Mouse (Mus musculus): ENCODE measurements around the gene Xirp2. TPM values are rescaled to one million over a fixed set of nuclear protein-coding genes. Genes with fewer than 3 reads are reported as not detected.

Xirp2 gene
- polyA plus RNA-seq, 1 experiment from 2014 or later, result not detected

DNA sequence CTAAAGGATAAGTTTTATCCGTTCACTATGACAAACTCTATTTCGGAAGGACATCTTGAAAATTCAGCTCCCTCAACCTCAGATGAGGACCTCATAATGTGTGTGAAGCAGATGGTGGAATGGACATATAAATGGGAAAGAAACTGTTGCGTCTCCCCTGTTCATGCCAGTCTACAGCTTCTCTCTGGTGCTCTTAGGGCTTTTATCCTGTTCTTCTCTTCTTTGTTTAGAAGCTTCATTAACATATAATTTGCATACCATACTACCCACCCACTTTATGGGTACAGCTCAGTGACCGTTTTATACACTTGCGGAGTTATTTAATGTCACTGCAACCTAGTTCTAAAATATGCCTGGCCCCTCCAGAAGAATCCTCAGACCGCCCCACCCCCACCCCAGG lies 40.9 kb downstream of the Xirp2 start:
- no peak overlapping the region for H3K4me3 ChIP-seq (replicated peaks)
- no peak overlapping the region for H3K9ac ChIP-seq
- H3K27me3 ChIP-seq, result no peaks in the 10 kb centered on the region
- no peak overlapping the region for H3K27ac ChIP-seq
- H3K36me3 ChIP-seq, result no peaks in the 10 kb centered on the region
- ATAC-seq (replicated peaks; ENCODE audit: low FRiP score), result no peak
- 91% methylated on average over 6 of the region's 6 CpGs for WGBS
- no peak overlapping the region for H3K4me2 ChIP-seq
- no peaks in the 10 kb centered on the region for H3K4me1 ChIP-seq
- H3K9me3 ChIP-seq (replicated peaks), result no peaks in the 10 kb centered on the region

DNA sequence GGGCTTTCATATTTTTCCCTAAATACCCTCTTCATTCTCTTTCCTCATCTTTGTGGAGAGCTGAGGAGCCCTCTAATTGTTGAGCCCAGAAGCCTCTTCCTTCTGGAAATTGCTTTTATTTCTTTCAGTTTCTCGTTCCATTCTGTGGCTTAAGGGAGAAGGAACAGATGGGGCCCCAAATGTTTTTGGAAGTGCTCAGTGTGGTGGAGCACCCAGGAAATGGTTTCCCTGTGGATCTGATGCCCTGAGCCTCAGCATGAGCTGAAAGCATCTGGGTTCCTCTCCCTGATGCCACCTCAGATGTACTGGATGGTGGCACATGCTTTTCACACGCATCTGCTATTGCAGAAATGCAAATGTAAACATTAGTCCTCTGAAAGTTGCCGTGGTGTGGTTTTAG lies 41.4 kb downstream of the Xirp2 start:
- H3K9me3 ChIP-seq (replicated peaks), result no peaks in the 10 kb centered on the region
- no peaks in the 10 kb centered on the region for H3K27me3 ChIP-seq
- no peaks in the 10 kb centered on the region for H3K36me3 ChIP-seq
- 77% methylated on average over 3 of the region's 3 CpGs for whole genome bisulfite sequencing
- H3K4me1 ChIP-seq, result no peaks in the 10 kb centered on the region
- no peak overlapping the region for H3K4me3 ChIP-seq (replicated peaks)
- H3K9ac ChIP-seq, result no peak overlapping the region
- no peak overlapping the region for H3K27ac ChIP-seq
- no peak for ATAC-seq (replicated peaks; ENCODE audit: low FRiP score)
- H3K4me2 ChIP-seq, result no peak overlapping the region

DNA sequence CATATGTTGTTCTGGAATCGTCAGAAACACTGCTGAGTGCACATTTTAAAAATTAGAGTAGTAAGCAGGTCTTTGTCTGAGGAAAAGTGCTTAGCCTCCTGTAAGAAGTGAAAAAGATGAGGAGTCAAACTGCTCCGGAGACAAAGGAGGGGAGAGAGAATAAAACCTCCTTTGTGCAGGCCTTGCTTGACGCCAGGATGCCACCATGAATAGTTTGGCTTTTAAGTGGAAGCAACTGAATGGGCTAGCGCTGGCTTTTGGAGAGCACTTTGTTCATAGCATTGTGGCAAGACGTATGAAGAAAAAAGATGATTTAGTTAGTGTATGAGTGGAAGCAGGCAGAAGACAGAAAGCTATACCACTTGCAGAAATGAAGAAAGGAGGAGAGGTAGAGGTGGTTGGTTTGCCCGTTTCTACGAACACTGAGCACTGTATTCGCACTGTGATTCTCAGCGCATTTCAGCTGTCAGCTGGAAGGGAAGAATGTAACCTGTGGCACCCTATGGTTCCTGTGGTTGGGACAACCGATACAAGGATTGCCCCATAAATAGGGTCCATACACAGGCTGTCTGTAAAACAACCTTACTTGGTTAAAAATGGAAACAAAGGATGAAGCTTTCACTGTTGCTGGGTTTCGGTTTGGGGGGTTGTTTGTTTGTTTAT lies 42.8 kb downstream of the Xirp2 start:
- no peak for ATAC-seq (replicated peaks; ENCODE audit: low FRiP score)
- 81% methylated on average over 11 of the region's 11 CpGs for WGBS
- no peak overlapping the region for H3K9ac ChIP-seq

DNA sequence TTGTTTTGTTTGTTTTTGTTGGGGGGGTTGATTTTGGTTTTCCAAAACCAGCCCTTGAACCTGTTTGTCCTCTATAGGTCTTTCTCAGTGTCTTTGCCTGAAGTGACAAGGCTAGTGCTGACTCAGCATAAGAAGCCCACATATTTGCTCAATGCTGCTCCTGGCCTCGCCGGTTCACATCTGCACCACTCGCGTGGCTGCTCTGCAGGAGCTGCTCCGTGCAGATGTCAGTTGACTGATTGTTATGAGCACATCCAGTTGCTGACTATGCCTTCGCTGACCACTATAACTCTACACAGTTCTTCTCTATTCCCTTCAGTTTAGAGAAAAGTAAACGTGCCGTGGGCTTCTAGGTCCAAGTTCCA lies 43.3 kb downstream of the Xirp2 start:
- ATAC-seq (replicated peaks; ENCODE audit: low FRiP score), result no peak
- 76% methylated on average over 8 of the region's 8 CpGs for WGBS
- H3K4me1 ChIP-seq, result no peaks in the 10 kb centered on the region

More for the DNA sequence above, 42.8 kb downstream of the Xirp2 start:
- Histone ChIP-seq H3K27ac (no peak overlapping the region), H3K4me3 (replicated peaks) (no peak overlapping the region), H3K36me3 (no peaks in the 10 kb centered on the region), H3K4me1 (no peaks in the 10 kb centered on the region), H3K9me3 (replicated peaks) (no peaks in the 10 kb centered on the region), H3K4me2 (no peak overlapping the region), H3K27me3 (no peaks in the 10 kb centered on the region)

DNA sequence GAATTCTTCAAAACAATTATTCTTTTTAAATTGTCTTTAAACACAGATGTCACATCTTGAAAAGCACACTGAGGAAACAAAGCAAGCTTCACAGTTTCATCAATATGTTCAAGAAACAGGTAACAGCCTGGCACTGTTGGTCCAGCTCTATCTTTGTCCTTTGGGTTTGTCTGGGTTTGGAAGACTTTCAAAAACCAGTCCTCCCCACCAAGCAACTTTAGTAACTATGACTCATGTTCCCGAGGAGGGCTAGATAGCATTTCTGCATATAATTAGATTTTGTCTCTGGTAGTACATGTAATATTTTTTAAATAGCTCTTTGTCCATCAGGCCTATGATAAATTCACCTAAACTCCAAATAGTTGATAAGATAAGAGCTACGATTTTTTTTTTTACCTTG lies 59.7 kb downstream of the Xirp2 start:
- WGBS, result 67% methylated on average over 2 of the region's 2 CpGs
- Histone ChIP-seq H3K4me3 (replicated peaks) (no peak overlapping the region), H3K9me3 (replicated peaks) (no peaks in the 10 kb centered on the region), H3K9ac (no peak overlapping the region), H3K27me3 (no peaks in the 10 kb centered on the region), H3K4me1 (no peaks in the 10 kb centered on the region), H3K27ac (no peak overlapping the region), H3K4me2 (no peak overlapping the region), H3K36me3 (no peaks in the 10 kb centered on the region)
- no peak for ATAC-seq (replicated peaks; ENCODE audit: low FRiP score)

More for the DNA sequence above, 43.3 kb downstream of the Xirp2 start:
- H3K4me3 ChIP-seq (replicated peaks), result no peak overlapping the region
- no peak overlapping the region for H3K27ac ChIP-seq
- no peaks in the 10 kb centered on the region for H3K27me3 ChIP-seq
- H3K9me3 ChIP-seq (replicated peaks), result no peaks in the 10 kb centered on the region
- H3K36me3 ChIP-seq, result no peaks in the 10 kb centered on the region
- H3K4me2 ChIP-seq, result no peak overlapping the region
- H3K9ac ChIP-seq, result no peak overlapping the region

DNA sequence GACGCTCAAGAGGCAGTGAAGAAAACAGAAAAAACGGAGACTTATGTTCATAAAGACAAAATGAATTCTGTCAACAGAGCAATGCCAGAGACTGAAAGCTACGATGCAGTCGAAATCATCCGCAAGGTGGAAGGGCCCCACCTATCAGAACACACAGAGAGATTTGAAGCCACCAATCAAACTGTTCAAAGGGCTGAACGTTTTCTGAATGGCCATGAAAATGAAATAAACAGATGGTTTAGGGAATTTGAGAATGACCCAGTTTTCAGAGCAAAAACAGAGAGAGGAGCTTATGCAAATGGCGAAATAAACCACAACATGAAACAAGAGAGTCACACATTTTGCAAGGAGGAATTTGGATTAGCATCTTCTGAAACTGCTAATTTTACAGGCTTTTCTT lies 70.6 kb downstream of the Xirp2 start:
- Histone ChIP-seq H3K27me3 (no peaks in the 10 kb centered on the region), H3K4me2 (no peak overlapping the region), H3K27ac (no peak overlapping the region), H3K9ac (no peak overlapping the region), H3K4me1 (no peaks in the 10 kb centered on the region), H3K9me3 (replicated peaks) (no peaks in the 10 kb centered on the region), H3K36me3 (no peaks in the 10 kb centered on the region), H3K4me3 (replicated peaks) (no peak overlapping the region)
- WGBS, result 87% methylated on average over 7 of the region's 7 CpGs
- ATAC-seq (replicated peaks; ENCODE audit: low FRiP score), result no peak

DNA sequence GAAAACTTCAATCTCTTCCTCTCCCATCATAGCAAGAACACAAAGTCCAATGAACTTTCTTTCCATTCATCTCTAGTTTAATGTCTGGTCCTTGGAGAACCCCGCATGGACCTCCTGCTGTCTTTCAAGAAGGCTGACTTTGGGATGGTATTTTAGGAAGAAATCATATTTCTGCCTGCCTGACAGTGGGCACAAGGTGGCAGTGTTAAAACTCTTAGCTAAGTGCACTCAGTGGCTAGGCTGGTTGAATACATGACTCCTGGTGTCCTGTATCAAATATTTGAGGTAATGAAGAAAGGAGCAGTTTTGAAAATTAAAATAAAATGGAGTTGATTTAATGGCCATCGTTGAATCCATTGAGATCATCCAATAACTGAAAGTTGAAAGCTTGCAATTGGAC lies 89.5 kb downstream of the Xirp2 start:
- Histone ChIP-seq H3K9ac (no peak overlapping the region), H3K27ac (no peak overlapping the region), H3K9me3 (replicated peaks) (no peaks in the 10 kb centered on the region), H3K4me1 (no peaks in the 10 kb centered on the region), H3K27me3 (no peaks in the 10 kb centered on the region), H3K4me3 (replicated peaks) (no peak overlapping the region), H3K36me3 (no peaks in the 10 kb centered on the region), H3K4me2 (no peak overlapping the region)
- 91% methylated on average over 2 of the region's 2 CpGs for WGBS
- ATAC-seq (replicated peaks; ENCODE audit: low FRiP score), result no peak

DNA sequence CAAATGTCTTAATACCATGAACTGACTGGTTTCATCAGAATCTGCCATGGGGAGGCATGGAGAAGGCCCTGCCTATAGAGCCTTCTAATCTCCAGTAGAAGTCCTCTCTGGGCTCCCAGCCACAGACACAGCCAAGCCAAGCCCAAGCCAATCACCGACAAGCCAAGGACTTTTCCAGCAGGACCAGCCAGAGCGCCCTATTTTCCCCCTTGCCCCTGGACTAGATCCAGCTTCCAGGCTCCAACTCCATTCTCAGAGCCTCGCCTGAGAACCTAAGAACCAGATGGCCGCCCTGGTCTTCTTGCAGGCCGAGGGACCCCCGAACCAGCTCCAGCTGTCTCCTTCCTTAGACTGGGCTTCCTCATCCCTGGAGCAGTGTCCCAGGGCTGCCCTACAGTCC lies 93.6 kb downstream of the Xirp2 start:
- H3K4me1 ChIP-seq, result no peaks in the 10 kb centered on the region
- ATAC-seq (replicated peaks; ENCODE audit: low FRiP score), result no peak

DNA sequence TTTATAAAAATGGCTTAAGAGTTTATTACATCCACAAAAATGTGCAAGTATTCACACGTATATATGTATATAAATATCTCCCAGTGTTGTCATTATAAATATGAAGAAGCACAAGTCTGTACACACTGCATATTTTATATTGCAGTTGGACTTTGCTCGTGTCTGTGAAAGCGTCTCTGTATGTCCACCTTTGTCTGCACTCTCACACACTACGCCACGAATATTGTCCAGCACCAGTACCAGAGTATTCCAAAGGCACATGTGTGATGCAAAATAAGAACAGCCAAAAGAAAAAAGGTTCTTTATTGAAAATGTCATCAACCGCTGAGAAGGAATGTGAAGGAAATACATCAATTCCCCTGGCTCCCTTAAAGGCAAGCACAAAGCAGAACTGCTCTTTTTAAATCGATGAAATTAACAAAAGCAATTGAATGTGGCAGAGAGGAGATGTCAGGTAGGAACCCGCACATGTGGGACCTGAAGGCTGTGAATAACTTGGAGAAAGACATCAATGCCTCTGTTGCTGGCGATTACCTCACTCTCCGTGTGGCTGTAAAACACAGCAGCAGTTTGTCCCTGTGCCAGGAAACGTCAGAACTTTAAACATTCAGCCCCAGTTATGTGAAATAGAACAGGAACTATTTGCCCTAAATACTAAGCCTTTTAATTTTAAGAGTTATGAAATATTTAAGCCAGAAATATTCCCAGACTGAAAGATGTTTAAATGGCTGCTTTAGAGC lies 96.3 kb downstream of the Xirp2 start:
- H3K9ac ChIP-seq, result no peak overlapping the region
- H3K9me3 ChIP-seq (replicated peaks), result no peaks in the 10 kb centered on the region
- WGBS, result 67% methylated on average over 11 of the region's 11 CpGs
- no peak for ATAC-seq (replicated peaks; ENCODE audit: low FRiP score)
- no peaks in the 10 kb centered on the region for H3K36me3 ChIP-seq
- no peaks in the 10 kb centered on the region for H3K27me3 ChIP-seq
- H3K4me3 ChIP-seq (replicated peaks), result no peak overlapping the region
- H3K4me2 ChIP-seq, result no peak overlapping the region
- no peaks in the 10 kb centered on the region for H3K4me1 ChIP-seq
- no peak overlapping the region for H3K27ac ChIP-seq

More for the DNA sequence above, 93.6 kb downstream of the Xirp2 start:
- Histone ChIP-seq H3K27ac (no peak overlapping the region), H3K27me3 (no peaks in the 10 kb centered on the region), H3K4me2 (no peak overlapping the region), H3K36me3 (no peaks in the 10 kb centered on the region), H3K9me3 (replicated peaks) (no peaks in the 10 kb centered on the region), H3K9ac (no peak overlapping the region), H3K4me3 (replicated peaks) (no peak overlapping the region)
- 91% methylated on average over 6 of the region's 6 CpGs for WGBS

DNA sequence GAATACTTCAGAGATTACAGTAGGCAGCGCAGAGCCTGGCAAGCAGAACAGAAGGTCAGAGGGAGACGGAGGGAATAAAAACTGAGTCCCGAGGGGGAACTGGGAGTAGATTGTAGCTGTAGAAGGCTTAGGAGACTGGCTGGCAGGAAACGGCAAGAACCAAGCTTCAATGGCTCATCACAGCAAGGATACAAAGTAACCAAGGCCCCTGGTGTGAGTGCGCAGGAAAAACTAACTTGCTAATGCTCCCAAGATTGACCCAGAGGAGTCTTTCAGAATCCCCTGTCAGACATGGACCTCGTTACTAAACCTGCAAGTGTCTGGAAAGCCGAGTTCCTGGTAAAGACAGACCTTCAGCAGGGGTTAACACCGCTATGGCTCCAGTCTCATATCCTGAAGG lies 98.6 kb downstream of the Xirp2 start:
- Histone ChIP-seq H3K9ac (no peak overlapping the region), H3K9me3 (replicated peaks) (no peaks in the 10 kb centered on the region), H3K4me2 (no peak overlapping the region), H3K4me1 (no peaks in the 10 kb centered on the region), H3K4me3 (replicated peaks) (no peak overlapping the region), H3K27me3 (no peaks in the 10 kb centered on the region), H3K27ac (no peak overlapping the region), H3K36me3 (no peaks in the 10 kb centered on the region)
- ATAC-seq (replicated peaks; ENCODE audit: low FRiP score), result no peak
- WGBS, result 75% methylated on average over 8 of the region's 8 CpGs

DNA sequence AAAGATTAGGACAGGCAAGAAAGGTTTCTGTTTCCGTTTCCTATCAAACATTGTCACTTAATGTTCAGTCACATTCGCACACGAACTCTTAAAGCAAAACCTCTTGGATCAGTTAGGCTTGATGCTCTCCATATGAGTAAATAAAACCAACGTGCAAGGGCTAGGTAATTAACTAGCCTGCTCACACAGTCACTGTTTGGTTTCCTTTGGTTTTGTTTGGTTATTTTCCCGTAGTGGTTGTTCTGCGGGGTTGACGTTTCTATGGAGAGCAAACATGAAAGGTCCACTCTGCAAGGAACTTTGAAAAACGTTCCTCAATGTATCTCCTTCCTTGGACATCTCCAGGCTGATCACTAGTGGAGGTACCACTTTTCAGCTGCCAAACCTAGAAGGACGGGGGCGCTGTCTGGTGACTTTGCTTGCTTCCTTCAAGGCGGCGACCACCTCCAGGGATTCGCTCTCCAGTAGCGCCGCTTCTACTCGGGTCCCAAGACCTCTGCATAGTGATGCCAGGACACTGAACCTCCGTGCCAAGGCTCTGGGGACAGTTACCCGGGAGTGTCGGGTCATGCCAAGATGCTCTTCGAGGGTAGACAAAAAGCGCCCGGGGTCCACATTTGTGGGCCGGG lies 119.2 kb downstream of the Xirp2 start:
- WGBS, result 4% methylated on average over 23 of the region's 23 CpGs
- ATAC-seq (replicated peaks; ENCODE audit: low FRiP score), result peak; percentile 87
- Histone ChIP-seq H3K9ac (peak overlapping the region; percentile 41; the same call in 1 of the 2 replicates), H3K27me3 (peaks cover 22% of the 10 kb centered on the region), H3K27ac (0 out of 2 replicates have a peak overlapping the region, but pooled peaks have one; percentile 49), H3K4me1 (peaks cover 21% of the 10 kb centered on the region), H3K4me2 (peak overlapping the region; percentile 88), H3K4me3 (replicated peaks) (peak overlapping the region; percentile 73), H3K9me3 (replicated peaks) (no peaks in the 10 kb centered on the region), H3K36me3 (no peaks in the 10 kb centered on the region)

All from kidney, embryonic 15.5 days (tissue).